Mouse (Mus musculus) midbrain, embryonic 14.5 days (tissue): Measurements from ENCODE around the gene Nhlrc1. TPM values are rescaled to one million over a fixed set of nuclear protein-coding genes. Genes with fewer than 3 reads are reported as not detected.

Experiments
- ATAC-seq: fragments of 200-750 bp; cut with Nextera tagmentation; 2 replicates; pipeline ENCODE4 v1.8.0; 2017; ENCODE audit warnings: moderate number of reproducible peaks, moderate library complexity; ENCODE audit not compliant: low FRiP score, low TSS enrichment
- DNase-seq: peaks from one replicate; pipeline ENCODE4 v3.0.0-alpha.2; 2015
- H3K27ac ChIP-seq: fragments of 300-500 bp; sonication (generic); replicated peaks from 2 replicates; pipeline ENCODE4 v1.5.1; 2014; ENCODE audit warnings: mild to moderate bottlenecking, low read depth, low read length, moderate library complexity
- H3K27me3 ChIP-seq: fragments of 300-500 bp; sonication (generic); 2 replicates; pipeline ENCODE4 v1.6.1; 2014; ENCODE audit warnings: low read length, control low read depth, mixed read lengths; ENCODE audit not compliant: control insufficient read depth, insufficient read depth
- H3K36me3 ChIP-seq: fragments of 300-500 bp; sonication (generic); 2 replicates; pipeline ENCODE4 v1.6.1; 2014; ENCODE audit warnings: low read length, control low read depth; ENCODE audit not compliant: control insufficient read depth, insufficient read depth
- H3K4me1 ChIP-seq: fragments of 300-500 bp; sonication (generic); 2 replicates; pipeline ENCODE4 v1.6.1; 2014; ENCODE audit warnings: mild to moderate bottlenecking, antibody characterized with exemption, low read length, control low read depth; ENCODE audit not compliant: control insufficient read depth, insufficient read depth
- H3K4me2 ChIP-seq: fragments of 300-500 bp; sonication (generic); 2 replicates; pipeline ENCODE4 v1.6.1; 2014; ENCODE audit warnings: mild to moderate bottlenecking, low read length, moderate library complexity
- H3K4me3 ChIP-seq: fragments of 300-500 bp; sonication (generic); replicated peaks from 2 replicates; pipeline ENCODE4 v1.5.1; 2014; ENCODE audit warnings: low read depth, low read length
- H3K9ac ChIP-seq: fragments of 300-500 bp; sonication (generic); replicated peaks from 2 replicates; pipeline ENCODE4 v1.6.1; 2014; ENCODE audit warnings: mild to moderate bottlenecking, low read length, moderate library complexity
- H3K9me3 ChIP-seq: fragments of 300-500 bp; sonication (generic); 2 replicates; pipeline ENCODE4 v1.6.1; 2016; ENCODE audit warnings: low read length, control low read depth, mixed read lengths; ENCODE audit not compliant: control insufficient read depth
- WGBS: fragments of 180-500 bp; shearing (Covaris S2); extraction: QIAGEN DNeasy Blood & Tissue Kit; methylation state at CpG from one replicate; pipeline ENCODE4 v1.1.7; 2014; 5-methylcytosine and 5-hydroxymethylcytosine counted together
- polyA plus RNA-seq: library from polyadenylated mRNA; unstranded; fragments of >200 nt; fragmentation: Nextera tagmentation; extraction: Ambion mirVana; gene quantifications from 2 replicates; pipeline ENCODE4 v1.2.1, GENCODE M21; 2014

Gene Nhlrc1
- polyA plus RNA-seq, 1 experiment from 2014 or later: 16.3 TPM

- WGBS: 17% methylated on average over 10 of the region's 10 CpGs
- H3K9me3 ChIP-seq: no peaks in the 10 kb centered on the region
- H3K4me1 ChIP-seq: peaks cover 10% of the 10 kb centered on the region
- H3K4me2 ChIP-seq: peak within 1 kb of the TSS; percentile 72
- H3K4me3 ChIP-seq: peak within 1 kb of the TSS; percentile 83
- peaks cover 11% of the 10 kb centered on the region for H3K36me3 ChIP-seq
- peak within 1 kb of the TSS; percentile 77 for H3K27ac ChIP-seq
- H3K9ac ChIP-seq: peak within 1 kb of the TSS; percentile 75
- ATAC-seq (no peak), DNase-seq (no peak)
- no peaks in the 10 kb centered on the region for H3K27me3 ChIP-seq
Measured at GRCm38 (mm10) chr13:47044617-47044947, 29.9 kb upstream of the Nhlrc1 start, which contains the start of gene Tpmt. TSS of gene Tpmt (minus strand) at chr13:47044737.

GRCm38 (mm10) chr13:47043833-47044616, 29.4 kb upstream of the Nhlrc1 start:
- Histone ChIP-seq H3K27ac (peak overlapping the region; percentile 77), H3K4me2 (peak overlapping the region; percentile 72), H3K9ac (peak overlapping the region; percentile 75), H3K4me3 (peak overlapping the region; percentile 83), H3K4me1 (peaks cover 10% of the 10 kb centered on the region), H3K27me3 (no peaks in the 10 kb centered on the region), H3K9me3 (no peaks in the 10 kb centered on the region), H3K36me3 (peaks cover 6% of the 10 kb centered on the region)
- DNase-seq (peak; percentile 43), ATAC-seq (peak; percentile 3; the same call in 1 of the 2 replicates)
- under 1% methylated on average over 45 of the region's 45 CpGs for WGBS

- H3K27me3 ChIP-seq: no peaks in the 10 kb centered on the region
- H3K4me3 ChIP-seq: peak within 1 kb of the TSS; percentile 83
- no peaks in the 10 kb centered on the region for H3K36me3 ChIP-seq
- peak within 1 kb of the TSS; percentile 77 for H3K27ac ChIP-seq
- WGBS: under 1% methylated on average over 48 of the region's 48 CpGs
- peak within 1 kb of the TSS; percentile 72 for H3K4me2 ChIP-seq
- H3K9ac ChIP-seq: peak within 1 kb of the TSS; percentile 75
- DNase-seq (peak; percentile 97), ATAC-seq (peak; percentile 95)
- no peaks in the 10 kb centered on the region for H3K9me3 ChIP-seq
- H3K4me1 ChIP-seq: peaks cover 10% of the 10 kb centered on the region
Measured at GRCm38 (mm10) chr13:47043030-47043680, 28.5 kb upstream of the Nhlrc1 start, which contains the start of gene Kdm1b. TSS of gene Kdm1b (plus strand) at chr13:47043499.

- DNase-seq (peak; percentile 58), ATAC-seq (no peak)
- H3K36me3 ChIP-seq: no peaks in the 10 kb centered on the region
- peak overlapping the region; percentile 10; the same call in 1 of the 2 replicates for H3K9ac ChIP-seq
- H3K4me2 ChIP-seq: peak overlapping the region; percentile 72
- no peaks in the 10 kb centered on the region for H3K9me3 ChIP-seq
- H3K4me1 ChIP-seq: peaks cover 10% of the 10 kb centered on the region
- no peaks in the 10 kb centered on the region for H3K27me3 ChIP-seq
- peak overlapping the region; percentile 77; the same call in 1 of the 2 replicates for H3K27ac ChIP-seq
- peak overlapping the region; percentile 83 for H3K4me3 ChIP-seq
- WGBS: 39% methylated on average over 8 of the region's 8 CpGs
Measured at GRCm38 (mm10) chr13:47042024-47042633, 27.5 kb upstream of the Nhlrc1 start.

GRCm38 (mm10) chr13:47040061-47040460, 25.4 kb upstream of the Nhlrc1 start:
- Histone ChIP-seq H3K4me2 (no peak overlapping the region), H3K27ac (no peak overlapping the region), H3K36me3 (no peaks in the 10 kb centered on the region), H3K4me3 (no peak overlapping the region), H3K9me3 (no peaks in the 10 kb centered on the region), H3K27me3 (no peaks in the 10 kb centered on the region), H3K4me1 (peaks cover 10% of the 10 kb centered on the region), H3K9ac (no peak overlapping the region)
- DNase-seq: no peak
- no peak for ATAC-seq
- WGBS: 92% methylated on average over 5 of the region's 5 CpGs

- no peak overlapping the region for H3K9ac ChIP-seq
- no peak overlapping the region for H3K4me3 ChIP-seq
- H3K27me3 ChIP-seq: no peaks in the 10 kb centered on the region
- 79% methylated on average over 6 of the region's 6 CpGs for WGBS
- no peak for ATAC-seq
- no peak overlapping the region for H3K27ac ChIP-seq
- DNase-seq: no peak
- 0 out of 2 replicates have a peak, but pooled peaks cover 3% of the 10 kb centered on the region for H3K4me1 ChIP-seq
- no peak overlapping the region for H3K4me2 ChIP-seq
- H3K36me3 ChIP-seq: peaks cover 7% of the 10 kb centered on the region; the same call in 1 of the 2 replicates
- H3K9me3 ChIP-seq: no peaks in the 10 kb centered on the region
Measured at GRCm38 (mm10) chr13:47037946-47038345, 23.3 kb upstream of the Nhlrc1 start.

GRCm38 (mm10) chr13:47033602-47034001, 19.0 kb upstream of the Nhlrc1 start:
- no peak overlapping the region for H3K4me3 ChIP-seq
- WGBS: 87% methylated on average over 4 of the region's 4 CpGs

GRCm38 (mm10) chr13:47030376-47031107, 15.9 kb upstream of the Nhlrc1 start:
- H3K27ac ChIP-seq: no peak overlapping the region
- 90% methylated on average over 17 of the region's 17 CpGs for whole genome bisulfite sequencing
- no peaks in the 10 kb centered on the region for H3K9me3 ChIP-seq

More at GRCm38 (mm10) chr13:47033602-47034001, 19.0 kb upstream of the Nhlrc1 start:
- ATAC-seq (no peak), DNase-seq (no peak)
- no peak overlapping the region for H3K27ac ChIP-seq
- H3K9ac ChIP-seq: no peak overlapping the region
- no peak overlapping the region for H3K4me2 ChIP-seq
- peaks cover 11% of the 10 kb centered on the region for H3K36me3 ChIP-seq
- H3K27me3 ChIP-seq: no peaks in the 10 kb centered on the region
- no peaks in the 10 kb centered on the region for H3K9me3 ChIP-seq
- H3K4me1 ChIP-seq: no peaks in the 10 kb centered on the region

More at GRCm38 (mm10) chr13:47030376-47031107, 15.9 kb upstream of the Nhlrc1 start:
- no peaks in the 10 kb centered on the region for H3K4me1 ChIP-seq
- ATAC-seq: no peak
- H3K4me2 ChIP-seq: no peak overlapping the region
- H3K27me3 ChIP-seq: no peaks in the 10 kb centered on the region
- no peak overlapping the region for H3K9ac ChIP-seq
- DNase-seq: no peak
- peaks cover 13% of the 10 kb centered on the region for H3K36me3 ChIP-seq
- no peak overlapping the region for H3K4me3 ChIP-seq
